Mouse (Mus musculus): Measurements from ENCODE around the gene Csn1s2b. TPM values are rescaled to one million over a fixed set of nuclear protein-coding genes. Genes with fewer than 3 reads are reported as not detected.
"Not testable (repeated sequence)": the region's sequence is repeated elsewhere in the genome, so short reads cannot be mapped to it uniquely, and the experiment has no call there.

The Csn1s2b gene
- not detected for total RNA-seq (2021)

- no peak for DNase-seq
- intact Hi-C loops (cut with DNase I), result no loop called here
Observed at GRCm38 (mm10) chr5:87807782-87808181, at the start of gene Csn1s2b. Gene Csn1s2b, plus strand, starts transcription at chr5:87808082.

DNA sequence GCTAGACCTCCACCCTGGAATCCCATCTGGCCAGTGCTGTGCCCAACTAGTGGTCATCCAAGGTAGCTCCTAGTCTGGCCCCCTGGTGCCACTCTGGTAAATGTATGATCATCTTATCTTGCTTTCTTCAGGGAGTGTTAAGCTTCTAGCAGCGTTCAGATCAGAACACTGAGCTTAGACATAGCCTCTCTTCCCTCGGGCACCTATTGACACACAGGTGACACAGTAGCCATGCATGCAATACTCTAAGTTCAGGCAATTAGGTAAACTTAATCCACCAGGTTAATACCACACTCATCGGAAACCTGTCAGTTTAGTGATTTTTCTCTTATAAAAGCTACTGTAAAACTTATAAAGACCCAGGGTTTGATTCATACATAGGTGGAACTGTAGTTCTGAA, 43.3 kb upstream of the Csn1s2b start:
- intact Hi-C loops (cut with DNase I), result no loop called here
- DNase-seq, result no peak

GRCm38 (mm10) chr5:87772151-87772550, 35.7 kb upstream of the Csn1s2b start:
- DNase-seq; intact Hi-C loops (cut with DNase I): not testable (repeated sequence)

DNA sequence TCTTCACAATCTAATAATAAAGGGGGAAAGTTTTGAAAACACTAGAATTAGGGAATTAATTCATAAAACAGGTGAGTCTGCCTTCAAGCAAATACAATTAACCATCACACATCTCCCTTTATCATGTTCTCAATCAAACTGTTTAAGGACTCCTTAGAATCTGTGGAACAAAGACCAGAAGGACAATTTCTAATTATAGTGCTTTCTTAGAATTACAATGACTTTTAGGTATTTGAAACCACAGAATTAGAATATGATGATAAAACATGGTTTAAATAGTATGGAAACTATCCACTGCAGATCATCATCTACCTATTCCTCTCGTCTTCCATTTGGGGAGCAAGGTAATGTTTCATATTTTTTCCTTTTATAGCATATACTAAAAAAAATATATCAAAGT, 33.6 kb upstream of the Csn1s2b start, which contains the start of gene Csn1s2a:
Gene Csn1s2a (plus strand): TSS at position 301 of the 400 bp plus-strand sequence.
- no peak for DNase-seq
- intact Hi-C loops (cut with DNase I), result no loop called here

DNA sequence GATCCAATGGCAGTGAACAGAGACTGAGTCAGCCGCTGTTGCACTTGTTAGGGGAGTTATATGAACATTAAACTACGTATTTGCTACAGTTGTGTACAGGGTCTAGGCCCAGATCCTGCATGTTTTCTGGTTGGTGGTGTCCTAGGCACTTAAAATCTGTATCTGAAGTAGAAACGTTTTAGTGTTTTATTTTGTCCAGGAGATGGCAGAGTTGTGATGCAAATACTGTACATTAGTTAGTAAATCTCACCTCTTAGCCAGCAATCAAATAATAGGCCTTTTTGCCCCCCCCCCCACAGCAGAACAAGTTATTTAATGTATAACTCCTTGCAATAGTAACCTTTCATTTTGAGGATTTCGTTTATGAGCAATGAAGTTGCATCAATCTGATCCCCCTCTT, 25.2 kb upstream of the Csn1s2b start:
- DNase-seq, result no peak
- intact Hi-C loops (cut with DNase I), result loop anchor here (10.0 kb wide), 1 partner anchor 612 kb away; no protein-coding TSS in a partner anchor

DNA sequence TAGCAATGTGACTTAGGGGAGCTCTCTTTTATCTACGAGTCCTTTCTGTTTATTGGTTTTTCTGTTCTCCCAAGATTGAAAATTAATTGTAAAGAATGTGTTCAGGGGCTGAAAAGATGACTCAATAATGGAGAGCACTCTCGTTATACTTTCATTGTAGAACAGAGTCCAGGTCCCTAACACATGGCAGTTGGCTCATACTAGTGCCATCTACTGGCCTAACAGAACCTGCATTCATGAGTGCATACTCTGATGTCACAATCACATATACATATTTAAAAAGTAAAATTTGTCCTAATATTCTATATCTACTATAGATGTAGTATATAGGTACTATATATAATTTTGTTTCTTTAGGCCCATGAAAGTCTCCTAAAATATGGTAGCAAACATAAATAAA, 1.4 kb downstream of the Csn1s2b start:
- DNase-seq, result no peak
- intact Hi-C loops (cut with DNase I), result no loop called here

DNA sequence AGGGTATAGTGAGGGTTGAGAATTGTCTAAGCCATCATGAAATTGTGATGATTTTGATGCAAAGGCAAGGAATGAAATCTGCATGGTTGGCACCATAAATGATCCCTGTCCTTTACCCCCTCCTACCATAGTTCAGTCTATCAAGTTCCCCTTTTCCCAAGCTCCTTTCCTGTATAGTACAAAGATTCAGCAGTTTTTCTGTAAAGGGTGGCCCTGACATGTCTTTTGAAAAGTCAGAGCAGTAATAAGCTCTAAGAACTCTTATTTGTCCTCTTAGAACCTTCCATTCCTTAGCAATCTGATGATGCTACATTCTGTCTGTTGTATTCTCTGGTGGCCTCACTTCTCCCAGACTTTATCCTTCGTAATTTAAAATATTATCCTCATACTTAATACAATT, 17.5 kb downstream of the Csn1s2b start, which contains the start of gene Prr27:
Gene Prr27 (plus strand): TSS at position 301 of the 400 bp plus-strand sequence.
- no peak for DNase-seq
- intact Hi-C loops (cut with DNase I), result no loop called here

- DNase-seq, result no peak
- intact Hi-C loops (cut with DNase I), result no loop called here
Observed at GRCm38 (mm10) chr5:87855136-87855716, 47.3 kb downstream of the Csn1s2b start.

- DNase-seq, result peak; percentile 57
- intact Hi-C loops (cut with DNase I), result no loop called here
Observed at GRCm38 (mm10) chr5:87870084-87870483, 62.2 kb downstream of the Csn1s2b start.

DNA sequence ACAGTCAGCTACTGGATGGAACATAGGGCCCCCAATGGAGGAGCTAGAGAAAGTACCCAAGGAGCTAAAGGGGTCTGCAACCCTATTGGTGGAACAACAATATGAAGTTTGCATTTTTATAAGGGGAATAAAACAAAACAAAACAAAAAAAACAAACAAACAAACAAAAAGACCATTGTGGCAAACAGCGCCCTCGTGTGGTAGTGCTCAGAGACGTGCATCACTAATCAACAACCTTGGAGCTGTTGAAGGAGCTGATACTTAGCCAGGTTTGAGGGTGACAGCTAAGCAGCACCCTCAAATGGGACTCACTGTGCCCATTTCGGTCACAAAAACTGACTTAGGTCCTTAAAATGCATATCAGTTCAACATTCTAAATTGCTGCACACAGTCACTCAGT, 63.5 kb downstream of the Csn1s2b start:
- intact Hi-C loops (cut with DNase I), result no loop called here
- no peak for DNase-seq

Other genes with a start within 250 kb of the Csn1s2b start
- gene Sult1d1, start 239.1 kb upstream of the Csn1s2b start, total RNA-seq (2021), result not detected
- gene Sult1e1, start 216.5 kb upstream of the Csn1s2b start, total RNA-seq (2021), result not detected
- not detected for gene Csn1s1, start 141.9 kb upstream of the Csn1s2b start, total RNA-seq (2021)
- gene Csn2, start 108.5 kb upstream of the Csn1s2b start, total RNA-seq (2021), result not detected
- not detected for gene Csn1s2a, start 33.5 kb upstream of the Csn1s2b start, total RNA-seq (2021)
- gene Prr27, start 17.6 kb downstream of the Csn1s2b start, total RNA-seq (2021), result not detected
- not detected for gene Odam, start 76.9 kb downstream of the Csn1s2b start, total RNA-seq (2021)
- gene Csn3, start 117.5 kb downstream of the Csn1s2b start, total RNA-seq (2021), result not detected
- gene 2310003L06Rik, start 161.4 kb downstream of the Csn1s2b start, total RNA-seq (2021), result under 1 TPM in 1 of 2 experiments, not detected in 1; 0.22 TPM
- gene Gm28434, start 161.4 kb downstream of the Csn1s2b start, total RNA-seq (2021), result not detected
- gene Cabs1, start 171.4 kb downstream of the Csn1s2b start, total RNA-seq (2021), result not detected
- gene Smr3a, start 194.5 kb downstream of the Csn1s2b start, total RNA-seq (2021), result not detected